Comparison of ENCODE assay signal across 13 mouse cellular contexts in genomic region chr2:3887845-3888433, GRCm38 (mm10).
DNase-seq lines count a peak whose midpoint lies in the region; ATAC-seq and TF ChIP-seq lines count a peak whose summit lies in the region.
"Had no signal": no experiment of that assay in that cellular context is flagged by ENCODE, and none has a peak within 500 bp of the region (broad histone marks: within the 10 kb centered on the region; RNA-seq: fewer than 3 reads in every experiment).

No protein-coding gene starts in this region.

- H3K27ac ChIP-seq in forebrain, embryonic 13.5 days, result no peak overlapping the region
- no peak overlapping the region for H3K27ac ChIP-seq in intestine, embryonic 15.5 days
- no peak overlapping the region for H3K27ac ChIP-seq in neural tube, embryonic 12.5 days
- no peak overlapping the region for H3K27ac ChIP-seq in gastrocnemius, adult 2 months
- H3K27ac ChIP-seq: left cerebral cortex, adult 2 months; liver, embryonic 15.5 days had no signal

- H3K4me1 ChIP-seq in forebrain, embryonic 13.5 days, result peaks cover 31% of the 10 kb centered on the region
- H3K4me1 ChIP-seq in intestine, embryonic 15.5 days (replicated peaks), result no peaks in the 10 kb centered on the region
- H3K4me1 ChIP-seq in neural tube, embryonic 12.5 days, result 0 out of 2 replicates have a peak, but pooled peaks cover 8% of the 10 kb centered on the region
- H3K4me1 ChIP-seq: liver, embryonic 15.5 days had no signal

- H3K27me3 ChIP-seq in forebrain, embryonic 13.5 days, result 0 out of 2 replicates have a peak, but pooled peaks cover 3% of the 10 kb centered on the region
- no peaks in the 10 kb centered on the region for H3K27me3 ChIP-seq in intestine, embryonic 15.5 days (replicated peaks)
- H3K27me3 ChIP-seq in neural tube, embryonic 12.5 days (replicated peaks), result no peaks in the 10 kb centered on the region
- H3K27me3 ChIP-seq: liver, embryonic 15.5 days had no signal

- H3K9me3 ChIP-seq in forebrain, embryonic 13.5 days (replicated peaks), result no peaks in the 10 kb centered on the region
- H3K9me3 ChIP-seq in intestine, embryonic 15.5 days, result no peaks in the 10 kb centered on the region
- H3K9me3 ChIP-seq in neural tube, embryonic 12.5 days, result no peaks in the 10 kb centered on the region
- H3K9me3 ChIP-seq: liver, embryonic 15.5 days had no signal

- 4% methylated on average over 14 of the region's 14 CpGs for WGBS in forebrain, embryonic 13.5 days
- WGBS in intestine, embryonic 15.5 days, result 64% methylated on average over 14 of the region's 14 CpGs
- 50% methylated on average over 14 of the region's 14 CpGs for WGBS in neural tube, embryonic 12.5 days

- intact Hi-C loops in gastrocnemius, adult 2 months (cut with DNase I), result no loop called here

- peak overlapping the region; percentile 57 for H3K4me2 ChIP-seq in forebrain, embryonic 13.5 days
- H3K4me2 ChIP-seq in intestine, embryonic 15.5 days (replicated peaks), result peak overlapping the region; percentile 43
- H3K4me2 ChIP-seq in neural tube, embryonic 12.5 days (replicated peaks), result peak overlapping the region; percentile 22; the same call in 1 of the 2 replicates
- H3K4me2 ChIP-seq: liver, embryonic 15.5 days had no signal

- no peak overlapping the region for H3K9ac ChIP-seq in forebrain, embryonic 13.5 days
- H3K9ac ChIP-seq in intestine, embryonic 15.5 days, result no peak overlapping the region
- H3K9ac ChIP-seq in neural tube, embryonic 12.5 days, result no peak overlapping the region
- H3K9ac ChIP-seq: liver, embryonic 15.5 days had no signal

- DNase-seq in embryo, embryonic 10.5 days (ENCODE audit: low spot score), result peak; percentile 45
- no peak for DNase-seq in adrenal gland, adult 18-20 months (ENCODE audit: low spot score in 2 of 2)
- DNase-seq in gastrocnemius, adult 2 months, result no peak
- DNase-seq: cerebellum, postnatal 36 days; kidney, adult 9 months; thymus, adult 18-20 months had no signal

- H3K4me3 ChIP-seq in forebrain, embryonic 13.5 days, result peak overlapping the region; percentile 18; the same call in 1 of the 2 replicates
- H3K4me3 ChIP-seq in intestine, embryonic 15.5 days (replicated peaks), result no peak overlapping the region
- H3K4me3 ChIP-seq in neural tube, embryonic 12.5 days, result no peak overlapping the region
- no peak overlapping the region for H3K4me3 ChIP-seq in gastrocnemius, adult 2 months
- H3K4me3 ChIP-seq: left cerebral cortex, adult 2 months; liver, embryonic 15.5 days had no signal

- TF ChIP-seq CTCF in gastrocnemius, adult 2 months (IDR thresholded peaks at IDR 0.05), result no peak

- ATAC-seq in forebrain, embryonic 13.5 days, result peak; percentile 54; the same call in 1 of the 2 replicates
- peak; percentile 81 for ATAC-seq in intestine, embryonic 15.5 days
- no peak for ATAC-seq in neural tube, embryonic 12.5 days (ENCODE audit: low FRiP score, low read depth)
- no peak for ATAC-seq in activated CD4-positive, CD25-positive, alpha-beta regulatory T cell, adult 4 months
- ATAC-seq in megakaryocyte-erythroid progenitor cell, adult 5-6 weeks (replicated peaks; ENCODE audit: low FRiP score, low TSS enrichment, poor library complexity, severe bottlenecking), result no peak

- no peaks in the 10 kb centered on the region for H3K36me3 ChIP-seq in forebrain, embryonic 13.5 days (ENCODE audit: poor library complexity, severe bottlenecking)
- no peaks in the 10 kb centered on the region for H3K36me3 ChIP-seq in intestine, embryonic 15.5 days
- no peaks in the 10 kb centered on the region for H3K36me3 ChIP-seq in neural tube, embryonic 12.5 days
- H3K36me3 ChIP-seq: liver, embryonic 15.5 days had no signal

Comparison
In these comparisons a context has a peak if more than half of its experiments do, and no peak if none do; other contexts are left out.
1. ATAC-seq: peak in forebrain, embryonic 13.5 days (single experiment) and intestine, embryonic 15.5 days (single experiment); none in neural tube, embryonic 12.5 days (single experiment), activated CD4-positive, CD25-positive, alpha-beta regulatory T cell, adult 4 months (single experiment) and megakaryocyte-erythroid progenitor cell, adult 5-6 weeks (single experiment).
2. Peak in every context shown above with its lines, with median percentiles within 50 percentile points of each other: H3K4me2 ChIP-seq.